Mouse (Mus musculus) heart, postnatal 0 days (tissue): ENCODE results near the gene Gpi1. TPM values are rescaled to one million over a fixed set of nuclear protein-coding genes. Genes with fewer than 3 reads are reported as not detected.
A peak's percentile ranks its signal among the peaks of the same experiment; 100 is the strongest.
"Not testable (repeated sequence)": the region's sequence is repeated elsewhere in the genome, so short reads cannot be mapped to it uniquely, and the experiment has no call there.

ENCODE experiments used
- ATAC-seq: fragments of 200-750 bp; cut with Nextera tagmentation; 2 replicates; pipeline ENCODE4 v1.8.0; 2017; ENCODE audit warnings: low read depth, moderate number of reproducible peaks, moderate library complexity; ENCODE audit not compliant: insufficient read depth
- DNase-seq: peaks from one replicate; pipeline ENCODE4 v3.0.0-alpha.2; 2016; ENCODE audit warnings: low spot score
- H3K27ac ChIP-seq: fragments of 300-500 bp; sonication (generic); 2 replicates; pipeline ENCODE4 v1.5.1; 2014; ENCODE audit warnings: low read depth, mild to moderate bottlenecking
- H3K27me3 ChIP-seq: fragments of 300-500 bp; sonication (generic); 2 replicates; pipeline ENCODE4 v1.6.1; 2014; ENCODE audit warnings: low read length, mixed read lengths; ENCODE audit not compliant: control insufficient read depth, insufficient read depth
- H3K36me3 ChIP-seq: fragments of 300-500 bp; sonication (generic); replicated peaks from 2 replicates; pipeline ENCODE4 v1.6.1; 2014; ENCODE audit warnings: low read length, mixed read lengths; ENCODE audit not compliant: control insufficient read depth, insufficient read depth
- H3K4me1 ChIP-seq: fragments of 300-500 bp; sonication (generic); 2 replicates; pipeline ENCODE4 v1.6.1; 2014; ENCODE audit warnings: antibody characterized with exemption; ENCODE audit not compliant: control insufficient read depth, insufficient read depth
- H3K4me2 ChIP-seq: fragments of 300-500 bp; sonication (generic); 2 replicates; pipeline ENCODE4 v1.6.1; 2014; ENCODE audit warnings: low read depth, mild to moderate bottlenecking, low read length, moderate library complexity
- H3K4me3 ChIP-seq: fragments of 300-500 bp; sonication (generic); 2 replicates; pipeline ENCODE4 v1.5.1; 2014; ENCODE audit warnings: low read depth, low read length
- H3K9ac ChIP-seq: fragments of 300-500 bp; sonication (generic); replicated peaks from 2 replicates; pipeline ENCODE4 v1.6.1; 2014; ENCODE audit warnings: low read depth, low read length, mixed read lengths
- H3K9me3 ChIP-seq: fragments of 300-500 bp; sonication (generic); replicated peaks from 2 replicates; pipeline ENCODE4 v1.6.1; 2016; ENCODE audit warnings: low read length; ENCODE audit not compliant: control insufficient read depth
- CTCF ChIP-seq: IDR thresholded peaks from 2 replicates; pipeline ENCODE4 v1.5.1; 2016; ENCODE audit warnings: antibody characterized with exemption, control low read depth, low read depth
- EP300 ChIP-seq: IDR thresholded peaks from 2 replicates; pipeline ENCODE4 v1.6.1; 2016; ENCODE audit warnings: antibody characterized with exemption, low read depth
- WGBS: fragments of 180-500 bp; shearing (Covaris S2); extraction: QIAGEN DNeasy Blood & Tissue Kit; methylation state at CpG from one replicate; pipeline ENCODE4 v1.1.7; 2014; 5-methylcytosine and 5-hydroxymethylcytosine counted together
- polyA plus RNA-seq: library from polyadenylated mRNA; unstranded; fragments of >200 nt; fragmentation: Nextera tagmentation; extraction: Ambion mirVana; gene quantifications from 2 replicates; pipeline ENCODE4 v1.2.1, GENCODE M21; 2015
- total RNA-seq: library from RNA; depleted of rRNA; stranded (reverse); fragments of >200 nt; gene quantifications from 2 replicates; pipeline ENCODE4 v1.2.3, GENCODE M21; 2014; ENCODE audit warnings: low replicate concordance

The Gpi1 gene
- total and polyA plus RNA-seq, 2 experiments from 2014 or later, result 618 to 645 TPM

GRCm38 (mm10) chr7:34183356-34183755 is 46.8 kb downstream of the Gpi1 start:
- H3K9me3 ChIP-seq, result no peaks in the 10 kb centered on the region
- peaks cover 39% of the 10 kb centered on the region for H3K36me3 ChIP-seq
- no peaks in the 10 kb centered on the region for H3K27me3 ChIP-seq
- no peak overlapping the region for H3K4me3 ChIP-seq
- no peak for DNase-seq
- no peak overlapping the region for H3K9ac ChIP-seq
- WGBS, result 90% methylated on average over 13 of the region's 13 CpGs
- no peak overlapping the region for H3K4me2 ChIP-seq
- ATAC-seq, result no peak
- H3K27ac ChIP-seq, result no peak overlapping the region
- TF ChIP-seq EP300 (no peak), CTCF (no peak)
- no peaks in the 10 kb centered on the region for H3K4me1 ChIP-seq

GRCm38 (mm10) chr7:34176241-34176640 is 53.9 kb downstream of the Gpi1 start:
- not testable (repeated sequence) for H3K4me2 ChIP-seq, H3K4me3 ChIP-seq, ATAC-seq, DNase-seq, H3K4me1 ChIP-seq, H3K36me3 ChIP-seq, H3K27ac ChIP-seq, H3K27me3 ChIP-seq, H3K9me3 ChIP-seq, H3K9ac ChIP-seq
- WGBS, result 83% methylated on average over 6 of the region's 6 CpGs

GRCm38 (mm10) chr7:34172251-34172650 is 57.9 kb downstream of the Gpi1 start:
- TF ChIP-seq CTCF (no peak), EP300 (no peak)
- Histone ChIP-seq H3K27me3 (no peaks in the 10 kb centered on the region), H3K4me3 (no peak overlapping the region)

GRCm38 (mm10) chr7:34169454-34169853 is 60.7 kb downstream of the Gpi1 start, which contains the start of gene Uba2:
Gene Uba2 (minus strand): TSS chr7:34169599.
- H3K9ac ChIP-seq, result peak within 1 kb of the TSS; percentile 94
- no peaks in the 10 kb centered on the region for H3K9me3 ChIP-seq
- TF ChIP-seq CTCF (no peak), EP300 (no peak)
- H3K4me2 ChIP-seq, result peak within 1 kb of the TSS; percentile 74
- H3K27ac ChIP-seq, result peak within 1 kb of the TSS; percentile 91
- peaks cover 10% of the 10 kb centered on the region for H3K36me3 ChIP-seq
- 76% methylated on average over 3 of the region's 3 CpGs for WGBS
- H3K27me3 ChIP-seq, result no peaks in the 10 kb centered on the region
- peaks cover 7% of the 10 kb centered on the region for H3K4me1 ChIP-seq
- ATAC-seq, result no peak
- peak within 1 kb of the TSS; percentile 97 for H3K4me3 ChIP-seq
- no peak for DNase-seq

More at GRCm38 (mm10) chr7:34172251-34172650, 57.9 kb downstream of the Gpi1 start:
- Histone ChIP-seq H3K4me1 (peaks cover 4% of the 10 kb centered on the region), H3K27ac (no peak overlapping the region), H3K4me2 (no peak overlapping the region), H3K9ac (no peak overlapping the region), H3K36me3 (no peaks in the 10 kb centered on the region), H3K9me3 (no peaks in the 10 kb centered on the region)
- WGBS, result 58% methylated on average over 1 of the region's 1 CpGs
- DNase-seq, result no peak
- ATAC-seq, result no peak

GRCm38 (mm10) chr7:34168470-34169251 is 61.5 kb downstream of the Gpi1 start:
- peak overlapping the region; percentile 91 for H3K27ac ChIP-seq
- H3K4me3 ChIP-seq, result peak overlapping the region; percentile 97
- peak overlapping the region; percentile 74 for H3K4me2 ChIP-seq
- ATAC-seq (peak; percentile 97), DNase-seq (peak; percentile 84)
- H3K9ac ChIP-seq, result peak overlapping the region; percentile 94
- TF ChIP-seq CTCF (no peak), EP300 (no peak)
- peaks cover 15% of the 10 kb centered on the region for H3K36me3 ChIP-seq
- peaks cover 7% of the 10 kb centered on the region for H3K4me1 ChIP-seq
- 10% methylated on average over 30 of the region's 30 CpGs for WGBS
- H3K9me3 ChIP-seq, result no peaks in the 10 kb centered on the region
- no peaks in the 10 kb centered on the region for H3K27me3 ChIP-seq
